Mouse (Mus musculus) liver, adult 2 months (tissue): ENCODE results near the gene Slc10a7. TPM values are rescaled to one million over a fixed set of nuclear protein-coding genes. Genes with fewer than 3 reads are reported as not detected.
A peak's percentile ranks its signal among the peaks of the same experiment; 100 is the strongest.

Source experiments
- DNase-seq: peaks from one replicate; pipeline ENCODE4 v3.0.0-alpha.2; 2011; ENCODE audit warnings: low read depth, low spot score; ENCODE audit errors: extremely low read depth
- H3K27ac ChIP-seq: fragments of 200-500 bp; replicated peaks from 2 replicates; pipeline ENCODE4 v1.5.1; 2012; ENCODE audit warnings: low read depth, mild to moderate bottlenecking, control low read depth, inconsistent platforms, low read length; ENCODE audit not compliant: insufficient read depth
- H3K27me3 ChIP-seq: fragments of 200-500 bp; 2 replicates; pipeline ENCODE4 v1.6.1; 2012; ENCODE audit warnings: mild to moderate bottlenecking, moderate library complexity, low read length, inconsistent platforms; ENCODE audit not compliant: control insufficient read depth, insufficient read depth
- H3K36me3 ChIP-seq: fragments of 200-500 bp; 2 replicates; pipeline ENCODE4 v1.6.1; 2012; ENCODE audit warnings: low read length, inconsistent platforms; ENCODE audit not compliant: control insufficient read depth, insufficient read depth
- H3K4me1 ChIP-seq: fragments of 200-500 bp; 2 replicates; pipeline ENCODE4 v1.6.1; 2011; ENCODE audit warnings: low read length; ENCODE audit not compliant: control insufficient read depth, insufficient read depth
- H3K4me3 ChIP-seq: fragments of 200-500 bp; 2 replicates; pipeline ENCODE4 v1.5.1; 2011; ENCODE audit warnings: low read depth, mild to moderate bottlenecking, control low read depth, low read length, moderate library complexity; ENCODE audit not compliant: insufficient read depth
- H3K79me2 ChIP-seq: fragments of 200-500 bp; 2 replicates; pipeline ENCODE4 v1.6.1; 2012; ENCODE audit warnings: inconsistent platforms, mild to moderate bottlenecking, low read length, moderate library complexity; ENCODE audit not compliant: control insufficient read depth, insufficient read depth
- H3K9ac ChIP-seq: fragments of 200-500 bp; 2 replicates; pipeline ENCODE4 v1.6.1; 2012; ENCODE audit warnings: low read depth, mild to moderate bottlenecking, control low read depth, inconsistent platforms, low read length
- CTCF ChIP-seq: fragments of 200-500 bp; IDR thresholded peaks from 2 replicates; pipeline ENCODE4 v1.5.1; 2011; ENCODE audit warnings: low read depth, low read length, control low read depth
- POLR2A ChIP-seq: fragments of 200-500 bp; IDR thresholded peaks from 2 replicates; pipeline ENCODE4 v1.6.1; 2011; ENCODE audit warnings: low read length, control low read depth; ENCODE audit not compliant: insufficient read depth; ENCODE audit errors: extremely low read depth
- WGBS: fragments of 180-500 bp; shearing (Covaris S2); methylation state at CpG from one replicate; pipeline ENCODE4 v1.1.7; 2018; 5-methylcytosine and 5-hydroxymethylcytosine counted together
- polyA plus RNA-seq: library from polyadenylated mRNA; depleted of rRNA; stranded (reverse); fragments of >200 nt; gene quantifications from 2 replicates; pipeline ENCODE4 v1.2.3, GENCODE M21; 2012
- total RNA-seq: library from RNA; depleted of rRNA; stranded (reverse); fragments of >200 nt; gene quantifications from 2 replicates; pipeline ENCODE4 v1.2.3, GENCODE M21; 2014

Gene Slc10a7
- total and polyA plus RNA-seq, 2 experiments, result 6.3 to 6.6 TPM

- no peak for DNase-seq
- H3K27me3 ChIP-seq, result no peaks in the 10 kb centered on the region
- no peak for TF ChIP-seq POLR2A
- no peak for TF ChIP-seq CTCF
- no peak overlapping the region for H3K9ac ChIP-seq
- H3K36me3 ChIP-seq, result peaks cover 8% of the 10 kb centered on the region; the same call in 1 of the 2 replicates
- WGBS, result 86% methylated on average over 2 of the region's 2 CpGs
- no peaks in the 10 kb centered on the region for H3K4me1 ChIP-seq
- no peak overlapping the region for H3K27ac ChIP-seq
- H3K79me2 ChIP-seq, result no peaks in the 10 kb centered on the region
- no peak overlapping the region for H3K4me3 ChIP-seq
These were observed 6.4 kb upstream of the Slc10a7 start for GRCm38 (mm10) chr8:78502706-78503105.

- H3K27me3 ChIP-seq, result no peaks in the 10 kb centered on the region
- H3K36me3 ChIP-seq, result peaks cover 8% of the 10 kb centered on the region; the same call in 1 of the 2 replicates
- WGBS, result under 1% methylated on average over 38 of the region's 38 CpGs
- peaks cover 8% of the 10 kb centered on the region for H3K4me1 ChIP-seq
- H3K9ac ChIP-seq, result peak overlapping the region; percentile 84
- H3K79me2 ChIP-seq, result peaks cover 3% of the 10 kb centered on the region; the same call in 1 of the 2 replicates
- peak overlapping the region; percentile 61 for H3K27ac ChIP-seq
- DNase-seq, result peak; percentile 51
- TF ChIP-seq CTCF, result no peak
- TF ChIP-seq POLR2A, result no peak
- H3K4me3 ChIP-seq, result peak overlapping the region; percentile 93
These were observed 997 bp upstream of the Slc10a7 start for GRCm38 (mm10) chr8:78507979-78508718.

- no peaks in the 10 kb centered on the region for H3K27me3 ChIP-seq
- peak within 1 kb of the TSS; percentile 81 for H3K27ac ChIP-seq
- peak within 1 kb of the TSS; percentile 85 for H3K9ac ChIP-seq
- WGBS, result under 1% methylated on average over 70 of the region's 70 CpGs
- H3K4me3 ChIP-seq, result peak within 1 kb of the TSS; percentile 93
- DNase-seq, result peak; percentile 59
- no peak for TF ChIP-seq CTCF
- TF ChIP-seq POLR2A, result 0 out of 2 replicates have a peak, but pooled peaks have one; percentile 39
- H3K36me3 ChIP-seq, result peaks cover 8% of the 10 kb centered on the region; the same call in 1 of the 2 replicates
- peaks cover 3% of the 10 kb centered on the region; the same call in 1 of the 2 replicates for H3K79me2 ChIP-seq
- H3K4me1 ChIP-seq, result peaks cover 8% of the 10 kb centered on the region
These were observed 350 bp upstream of the Slc10a7 start, which contains the start of gene Rbmxl1 for GRCm38 (mm10) chr8:78508719-78509272. Rbmxl1 (minus strand) TSS chr8:78508898.

GRCm38 (mm10) chr8:78510094-78510493, 948 bp downstream of the Slc10a7 start:
- peak; percentile 51 for DNase-seq
- no peaks in the 10 kb centered on the region for H3K27me3 ChIP-seq
- TF ChIP-seq CTCF, result no peak
- TF ChIP-seq POLR2A, result no peak
- under 1% methylated on average over 11 of the region's 11 CpGs for WGBS
- peaks cover 8% of the 10 kb centered on the region for H3K4me1 ChIP-seq
- H3K79me2 ChIP-seq, result peaks cover 3% of the 10 kb centered on the region; the same call in 1 of the 2 replicates
- no peak overlapping the region; the same call in 1 of the 2 replicates for H3K27ac ChIP-seq
- no peaks in the 10 kb centered on the region for H3K36me3 ChIP-seq
- H3K9ac ChIP-seq, result peak overlapping the region; percentile 85
- H3K4me3 ChIP-seq, result peak overlapping the region; percentile 93

GRCm38 (mm10) chr8:78510926-78511325, 1.8 kb downstream of the Slc10a7 start:
- Histone ChIP-seq H3K4me1 (peaks cover 8% of the 10 kb centered on the region), H3K4me3 (no peak overlapping the region), H3K27me3 (no peaks in the 10 kb centered on the region), H3K9ac (no peak overlapping the region), H3K79me2 (peaks cover 3% of the 10 kb centered on the region; the same call in 1 of the 2 replicates), H3K36me3 (0 out of 2 replicates have a peak, but pooled peaks cover 1% of the 10 kb centered on the region), H3K27ac (no peak overlapping the region)
- TF ChIP-seq POLR2A (no peak), CTCF (no peak)
- no peak for DNase-seq
- 80% methylated on average over 3 of the region's 3 CpGs for WGBS
